In genomic region chr7:46831693-46832092, GRCm38 (mm10) we compare ENCODE assay signal across 20 mouse cellular contexts. TPM values are rescaled to one million over a fixed set of nuclear protein-coding genes. Genes with fewer than 3 reads are reported as not detected.
DNase-seq lines count a peak whose midpoint lies in the region; ATAC-seq lines count a peak whose summit lies in the region.
"Had no signal": no experiment of that assay in that cellular context is flagged by ENCODE, and none has a peak within 500 bp of the region (broad histone marks: within the 10 kb centered on the region; RNA-seq: fewer than 3 reads in every experiment).

No protein-coding gene starts in this region.

- H3K9me3 ChIP-seq in heart, embryonic 12.5 days (replicated peaks): no peaks in the 10 kb centered on the region
- H3K9me3 ChIP-seq in lung, embryonic 16.5 days (ENCODE audit: control insufficient read depth, low read length): no peaks in the 10 kb centered on the region
- H3K9me3 ChIP-seq in liver, embryonic 11.5 days (ENCODE audit: control insufficient read depth, low read length): no peaks in the 10 kb centered on the region
- H3K9me3 ChIP-seq: embryonic facial prominence, embryonic 13.5 days; hindbrain, embryonic 13.5 days; intestine, embryonic 15.5 days; neural tube, embryonic 12.5 days had no signal

- WGBS in heart, embryonic 12.5 days: 66% methylated on average over 8 of the region's 8 CpGs
- 63% methylated on average over 8 of the region's 8 CpGs for WGBS in lung, embryonic 16.5 days
- WGBS in liver, embryonic 11.5 days: 57% methylated on average over 8 of the region's 8 CpGs

- no peak overlapping the region for H3K4me2 ChIP-seq in heart, embryonic 12.5 days
- H3K4me2 ChIP-seq in lung, embryonic 16.5 days (ENCODE audit: low read depth, low read length): no peak overlapping the region
- no peak overlapping the region for H3K4me2 ChIP-seq in liver, embryonic 11.5 days
- H3K4me2 ChIP-seq: embryonic facial prominence, embryonic 13.5 days; hindbrain, embryonic 13.5 days; intestine, embryonic 15.5 days; neural tube, embryonic 12.5 days had no signal

- ATAC-seq in heart, embryonic 12.5 days (ENCODE audit: insufficient number of reproducible peaks, low FRiP score): no peak
- no peak for ATAC-seq in lung, embryonic 16.5 days (ENCODE audit: low read depth)
- ATAC-seq in liver, embryonic 11.5 days (replicated peaks; ENCODE audit: low FRiP score): no peak
- ATAC-seq: forebrain, postnatal 0 days; intestine, embryonic 15.5 days had no signal

- H3K36me3 ChIP-seq in heart, embryonic 12.5 days: no peaks in the 10 kb centered on the region
- no peaks in the 10 kb centered on the region for H3K36me3 ChIP-seq in lung, embryonic 16.5 days (ENCODE audit: control insufficient read depth, insufficient read depth, low read length)
- H3K36me3 ChIP-seq in liver, embryonic 11.5 days (ENCODE audit: control insufficient read depth, insufficient read depth, low read length): no peaks in the 10 kb centered on the region
- H3K36me3 ChIP-seq: embryonic facial prominence, embryonic 13.5 days; hindbrain, embryonic 13.5 days; intestine, embryonic 15.5 days; neural tube, embryonic 12.5 days had no signal

- H3K9ac ChIP-seq in heart, embryonic 12.5 days: no peak overlapping the region
- no peak overlapping the region for H3K9ac ChIP-seq in lung, embryonic 16.5 days (ENCODE audit: low read length)
- H3K9ac ChIP-seq in liver, embryonic 11.5 days (ENCODE audit: low read depth, low read length): no peak overlapping the region
- H3K9ac ChIP-seq: embryonic facial prominence, embryonic 13.5 days; forebrain, postnatal 0 days; hindbrain, embryonic 13.5 days; intestine, embryonic 15.5 days; neural tube, embryonic 12.5 days had no signal

- peak overlapping the region; percentile 87 for H3K27ac ChIP-seq in heart, embryonic 12.5 days (ENCODE audit: poor library complexity, severe bottlenecking)
- peak overlapping the region; percentile 52 for H3K27ac ChIP-seq in lung, embryonic 16.5 days (ENCODE audit: low read length)
- H3K27ac ChIP-seq in liver, embryonic 11.5 days (ENCODE audit: low read depth, low read length): peak overlapping the region; percentile 33; the same call in 1 of the 2 replicates
- H3K27ac ChIP-seq: embryonic facial prominence, embryonic 13.5 days; hindbrain, embryonic 13.5 days; layer of hippocampus, adult 2 months; neural tube, embryonic 12.5 days had no signal

- DNase-seq in heart, postnatal 14 days: no peak
- no peak for DNase-seq in lung, postnatal 36 days
- no peak for DNase-seq in liver, embryonic 11.5 days (ENCODE audit: low spot score)
- peak; percentile 1 for DNase-seq in yolk sac, embryonic 10.5 days (ENCODE audit: low spot score)
- DNase-seq in T-cell, adult 2 months (ENCODE audit: low spot score): no peak
- DNase-seq: adrenal gland, postnatal 36 days; cerebellum, adult 9-10 months; forebrain, postnatal 0 days; left cerebral cortex, postnatal 4 days; lung, adult 18-20 months; thymus, postnatal 36 days had no signal

- peaks cover 48% of the 10 kb centered on the region for H3K4me1 ChIP-seq in heart, embryonic 12.5 days (replicated peaks)
- peaks cover 28% of the 10 kb centered on the region for H3K4me1 ChIP-seq in lung, embryonic 16.5 days (replicated peaks; ENCODE audit: control insufficient read depth, insufficient read depth, low read length)
- peaks cover 42% of the 10 kb centered on the region for H3K4me1 ChIP-seq in liver, embryonic 11.5 days (replicated peaks; ENCODE audit: control insufficient read depth, insufficient read depth, low read length)

- H3K4me3 ChIP-seq in heart, embryonic 12.5 days: no peak overlapping the region
- H3K4me3 ChIP-seq in lung, embryonic 16.5 days (ENCODE audit: low read length): no peak overlapping the region
- H3K4me3 ChIP-seq in liver, embryonic 11.5 days (ENCODE audit: low read depth, low read length): no peak overlapping the region
- H3K4me3 ChIP-seq: embryonic facial prominence, embryonic 13.5 days; hindbrain, embryonic 13.5 days; intestine, embryonic 15.5 days; layer of hippocampus, adult 2 months; neural tube, embryonic 12.5 days had no signal

- no peaks in the 10 kb centered on the region for H3K27me3 ChIP-seq in heart, embryonic 12.5 days (replicated peaks)
- H3K27me3 ChIP-seq in lung, embryonic 16.5 days (ENCODE audit: control insufficient read depth, insufficient read depth, low read depth, low read length): no peaks in the 10 kb centered on the region
- H3K27me3 ChIP-seq in liver, embryonic 11.5 days (replicated peaks; ENCODE audit: control insufficient read depth, insufficient read depth, low read length): no peaks in the 10 kb centered on the region
- H3K27me3 ChIP-seq: embryonic facial prominence, embryonic 13.5 days; hindbrain, embryonic 13.5 days; intestine, embryonic 15.5 days; neural tube, embryonic 12.5 days had no signal

- intact Hi-C loops in heart, postnatal 14 days (cut with DNase I): no loop called here

RNA-seq across cellular contexts. Expression of gene Ldha, which starts 9.6 kb away (rescaled TPM):
- polyA plus RNA-seq in heart, embryonic 12.5 days (2016; fragmentation: Nextera tagmentation; extraction: Ambion mirVana): 2,859 and 2,900 TPM in 2 replicates
- total RNA-seq in heart, postnatal 14 days (2021): 100 to 1,000 TPM; 746 to 778 TPM
- polyA plus RNA-seq in lung, embryonic 16.5 days (2015; fragmentation: Nextera tagmentation; extraction: Ambion mirVana): 1,668 and 1,763 TPM in 2 replicates
- 3,525 and 3,814 TPM in 2 replicates for polyA plus RNA-seq in liver, embryonic 11.5 days (2014; fragmentation: Nextera tagmentation; extraction: Ambion mirVana)

RNA-seq across cellular contexts. Expression of gene Ldhc, which starts 29.3 kb away (rescaled TPM):
- polyA plus RNA-seq in heart, embryonic 12.5 days (2016; fragmentation: Nextera tagmentation; extraction: Ambion mirVana): not detected in 2 replicates
- total RNA-seq in heart, postnatal 14 days (2021): not detected
- polyA plus RNA-seq in lung, embryonic 16.5 days (2015; fragmentation: Nextera tagmentation; extraction: Ambion mirVana): 0.14 and 0.67 TPM in 2 replicates
- 0.17 and 0.73 TPM in 2 replicates for polyA plus RNA-seq in liver, embryonic 11.5 days (2014; fragmentation: Nextera tagmentation; extraction: Ambion mirVana)
- total RNA-seq: adrenal gland, postnatal 36 days; forebrain, postnatal 0 days; gastrocnemius, adult 18-20 months; layer of hippocampus, adult 2 months; left cerebral cortex, postnatal 4 days had no signal
- polyA plus RNA-seq: embryonic facial prominence, embryonic 13.5 days; forebrain, postnatal 0 days; intestine, embryonic 15.5 days; kidney, postnatal 0 days; neural tube, embryonic 12.5 days had no signal

RNA-seq across cellular contexts. Expression of gene Gtf2h1, which starts 35.8 kb away (rescaled TPM):
- polyA plus RNA-seq in heart, embryonic 12.5 days (2016; fragmentation: Nextera tagmentation; extraction: Ambion mirVana): 32.5 and 33.1 TPM in 2 replicates
- 10 to 100 TPM; 18.2 to 19.0 TPM for total RNA-seq in heart, postnatal 14 days (2021)
- polyA plus RNA-seq in lung, embryonic 16.5 days (2015; fragmentation: Nextera tagmentation; extraction: Ambion mirVana): 40.6 and 41.7 TPM in 2 replicates
- 83.6 and 95.7 TPM in 2 replicates for polyA plus RNA-seq in liver, embryonic 11.5 days (2014; fragmentation: Nextera tagmentation; extraction: Ambion mirVana)

RNA-seq across cellular contexts. Expression of gene Hps5, which starts 35.8 kb away (rescaled TPM):
- 16.4 and 17.4 TPM in 2 replicates for polyA plus RNA-seq in heart, embryonic 12.5 days (2016; fragmentation: Nextera tagmentation; extraction: Ambion mirVana)
- 10 to 100 TPM in 1 of 2 experiments, 1 to 10 TPM in 1; 8.0 to 12.5 TPM for total RNA-seq in heart, postnatal 14 days (2021)
- polyA plus RNA-seq in lung, embryonic 16.5 days (2015; fragmentation: Nextera tagmentation; extraction: Ambion mirVana): 21.4 and 23.5 TPM in 2 replicates
- 15.5 and 16.7 TPM in 2 replicates for polyA plus RNA-seq in liver, embryonic 11.5 days (2014; fragmentation: Nextera tagmentation; extraction: Ambion mirVana)

Comparison
In these comparisons a context has a peak if more than half of its experiments do, and no peak if none do; other contexts are left out.
1. H3K27ac ChIP-seq: peak in every context shown above with its lines; median percentile 87 in heart, embryonic 12.5 days; 52 in lung, embryonic 16.5 days; 33 in liver, embryonic 11.5 days.